Mouse (Mus musculus): ENCODE data around the gene Egfr. TPM values are rescaled to one million over a fixed set of nuclear protein-coding genes. Genes with fewer than 3 reads are reported as not detected.

Gene Egfr
- polyA plus RNA-seq (2015; fragmentation: Nextera tagmentation; extraction: Ambion mirVana): 7.2 and 8.5 TPM in 2 replicates

DNA sequence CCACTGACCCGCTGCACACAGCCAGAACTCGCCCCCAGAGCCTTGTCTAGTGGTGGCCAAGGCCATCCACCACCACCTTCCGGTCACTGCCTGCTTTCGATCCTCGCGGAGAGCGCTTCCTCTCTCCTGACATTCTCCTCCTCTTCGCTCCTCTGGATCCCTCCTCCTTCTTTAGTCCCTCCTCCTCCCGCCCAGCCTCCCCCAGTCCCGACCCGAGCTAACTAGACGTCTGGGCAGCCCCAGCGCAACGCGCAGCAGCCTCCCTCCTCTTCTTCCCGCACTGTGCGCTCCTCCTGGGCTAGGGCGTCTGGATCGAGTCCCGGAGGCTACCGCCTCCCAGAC lies at the start of gene Egfr:
TSS of gene Egfr (plus strand) at position 197 of the 342 bp plus-strand sequence.

DNA sequence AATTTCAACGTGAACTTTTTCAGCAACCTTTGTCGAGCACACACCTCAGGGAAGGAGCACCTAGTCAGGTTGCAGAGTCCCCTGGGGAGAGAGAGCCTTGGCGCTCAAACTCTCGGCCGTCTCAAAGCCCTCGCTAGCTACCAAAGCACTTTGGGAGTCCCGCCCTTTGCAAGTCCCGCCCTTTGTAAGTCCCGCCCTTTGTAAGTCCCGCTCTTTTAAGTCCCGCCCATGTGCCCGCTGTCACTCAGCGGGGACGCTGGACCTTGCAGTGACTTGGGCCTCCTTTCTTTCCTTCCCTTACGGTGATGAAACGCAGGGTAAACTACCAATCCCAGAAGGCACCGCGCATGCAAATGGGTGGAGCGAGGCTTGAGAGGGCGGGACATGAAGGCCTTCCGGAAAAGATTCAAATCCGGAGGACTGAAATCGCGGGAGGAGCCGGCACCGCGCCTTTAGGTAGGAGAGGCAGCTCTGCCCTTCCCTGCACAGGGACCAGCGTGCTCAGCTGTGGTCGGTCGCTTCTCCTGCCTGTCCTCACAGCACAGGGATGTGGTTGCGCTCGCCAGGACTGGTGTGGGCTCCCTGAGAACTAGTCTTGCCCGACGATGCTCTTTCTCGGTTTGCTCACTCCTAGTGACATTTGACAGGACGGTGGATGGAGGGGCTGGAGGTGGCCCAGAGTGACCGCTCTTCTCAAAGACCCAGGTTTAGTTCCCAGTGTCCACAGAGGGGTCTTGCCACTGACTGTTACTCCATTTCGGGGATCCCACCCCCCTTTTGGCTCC lies 199.2 kb downstream of the Egfr start, which contains the start of gene Fbxo48:
TSS of gene Fbxo48 (plus strand) at position 400 of the 785 bp plus-strand sequence.

Other genes starting within 250 kb of the Egfr start
- 19.0 and 19.9 TPM in 2 replicates for gene Sec61g, start 243.7 kb upstream of the Egfr start, polyA plus RNA-seq (2015; fragmentation: Nextera tagmentation; extraction: Ambion mirVana)
- 0.26 and 0.45 TPM in 2 replicates for gene Fbxo48, start 199.2 kb downstream of the Egfr start, polyA plus RNA-seq (2015; fragmentation: Nextera tagmentation; extraction: Ambion mirVana)